Comparison of ENCODE assay signal across 15 mouse cellular contexts in the genomic region with DNA sequence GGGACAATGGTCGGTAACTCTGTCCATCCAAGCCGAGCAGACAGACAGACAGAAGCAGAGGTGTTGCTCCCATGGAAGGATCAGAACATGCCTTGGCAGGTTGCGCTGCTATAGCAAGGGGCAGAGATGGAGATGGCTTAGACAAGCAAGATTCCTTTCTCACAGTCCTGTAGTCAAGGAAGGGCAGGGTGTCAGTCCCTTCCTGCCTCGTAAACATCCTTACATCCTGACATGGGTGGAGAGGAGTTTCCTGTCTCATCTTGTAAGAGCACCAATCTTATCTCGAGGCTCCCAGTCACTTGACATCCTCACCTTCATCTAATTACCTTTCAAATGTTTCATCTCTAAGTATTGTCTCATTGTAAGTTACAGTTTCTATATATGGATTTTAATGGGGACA.
"Had no signal": no experiment of that assay in that cellular context is flagged by ENCODE, and none has a peak within 500 bp of the region (broad histone marks: within the 10 kb centered on the region; RNA-seq: fewer than 3 reads in every experiment).

No protein-coding gene starts in this region.

- H3K4me1 ChIP-seq: midbrain, embryonic 15.5 days; neural tube, embryonic 13.5 days had no signal

- H3K9me3 ChIP-seq: kidney, embryonic 15.5 days; limb, embryonic 15.5 days; midbrain, embryonic 12.5 days; midbrain, embryonic 15.5 days; neural tube, embryonic 13.5 days had no signal

- ATAC-seq: intestine, postnatal 0 days; liver, postnatal 0 days; midbrain, embryonic 15.5 days had no signal

- H3K27me3 ChIP-seq: kidney, embryonic 15.5 days; limb, embryonic 15.5 days; midbrain, embryonic 12.5 days; midbrain, embryonic 15.5 days; neural tube, embryonic 13.5 days had no signal

- H3K27ac ChIP-seq: kidney, embryonic 15.5 days; liver, embryonic 14.5 days; macrophage; midbrain, embryonic 12.5 days; midbrain, embryonic 15.5 days; neural tube, embryonic 13.5 days had no signal

- H3K4me2 ChIP-seq: kidney, embryonic 15.5 days; limb, embryonic 15.5 days; liver, embryonic 11.5 days; midbrain, embryonic 12.5 days; midbrain, embryonic 15.5 days; neural tube, embryonic 13.5 days had no signal

- H3K9ac ChIP-seq: kidney, embryonic 15.5 days; limb, embryonic 15.5 days; liver, embryonic 14.5 days; liver, postnatal 0 days; midbrain, embryonic 12.5 days; midbrain, embryonic 15.5 days; neural tube, embryonic 13.5 days had no signal

- H3K4me3 ChIP-seq: kidney, embryonic 15.5 days; limb, embryonic 15.5 days; midbrain, embryonic 12.5 days; midbrain, embryonic 15.5 days; neural tube, embryonic 13.5 days had no signal

- DNase-seq: kidney, adult 8-10 months; kidney, postnatal 10 days; kidney, postnatal 4 days; liver, postnatal 0 days; thymus, adult 18-20 months; thymus, postnatal 36 days had no signal

- H3K36me3 ChIP-seq: kidney, embryonic 15.5 days; limb, embryonic 15.5 days; midbrain, embryonic 12.5 days; midbrain, embryonic 15.5 days; neural tube, embryonic 13.5 days had no signal
